Mouse (Mus musculus) MEL (cell line): ENCODE measurements around the gene Gm42791. TPM values are rescaled to one million over a fixed set of nuclear protein-coding genes. Genes with fewer than 3 reads are reported as not detected.

Experiments
- DNase-seq: peaks from one replicate; pipeline ENCODE4 v3.0.0; 2011; ENCODE audit warnings: low read depth, low spot score
- H3K27ac ChIP-seq: 2 replicates; pipeline ENCODE4 v1.5.1; 2012; ENCODE audit warnings: low read depth, mild to moderate bottlenecking, control low read depth, low read length, moderate library complexity; ENCODE audit not compliant: control insufficient read depth
- H3K27me3 ChIP-seq, 2 experiments: fragments of 150-350 bp in 1 of 2; sonication (generic) in 1 of 2; 2 replicates each; pipeline ENCODE4 v1.6.1; 2012; ENCODE audit warnings: low read length in 2 of 2, mild to moderate bottlenecking in 2 of 2, improper control_type of control experiment in 1 of 2, moderate library complexity in 1 of 2; ENCODE audit not compliant: insufficient read depth in 2 of 2, control insufficient read depth in 1 of 2
- H3K36me3 ChIP-seq, 2 experiments: 2 replicates each; pipeline ENCODE4 v1.6.1; 2012 to 2014; ENCODE audit warnings: low read length in 2 of 2, improper control_type of control experiment in 1 of 2, inconsistent platforms in 1 of 2, mild to moderate bottlenecking in 1 of 2; ENCODE audit not compliant: insufficient read depth in 2 of 2, control insufficient read depth in 1 of 2
- H3K4me1 ChIP-seq, 2 experiments: fragments of 150-350 bp in 1 of 2; sonication (generic) in 1 of 2; 2 replicates each; pipeline ENCODE4 v1.6.1; 2012; ENCODE audit warnings: low read length in 2 of 2, improper control_type of control experiment in 1 of 2, mild to moderate bottlenecking in 1 of 2; ENCODE audit not compliant: insufficient read depth in 2 of 2, control insufficient read depth in 1 of 2
- H3K4me3 ChIP-seq, 2 experiments: fragments of 150-350 bp in 1 of 2; sonication (generic) in 1 of 2; 2 replicates each; pipeline ENCODE4 v1.5.1; 2012; ENCODE audit warnings: low read depth in 2 of 2, low read length in 2 of 2, mild to moderate bottlenecking in 2 of 2, moderate library complexity in 2 of 2, control low read depth in 1 of 2, improper control_type of control experiment in 1 of 2; ENCODE audit not compliant: control insufficient read depth in 1 of 2, insufficient read depth in 1 of 2
- H3K79me2 ChIP-seq: 2 replicates; pipeline ENCODE4 v1.6.1; 2012; ENCODE audit warnings: mild to moderate bottlenecking, low read length, moderate library complexity; ENCODE audit not compliant: control insufficient read depth, poor library complexity, insufficient read depth
- H3K9ac ChIP-seq: 2 replicates; pipeline ENCODE4 v1.6.1; 2012; ENCODE audit warnings: low read depth, mild to moderate bottlenecking, control low read depth, low read length, moderate library complexity; ENCODE audit not compliant: control insufficient read depth, poor library complexity, severe bottlenecking
- H3K9me3 ChIP-seq: fragments of 150-350 bp; sonication (generic); replicated peaks from 2 replicates; pipeline ENCODE4 v1.6.1; 2012; ENCODE audit warnings: mild to moderate bottlenecking, low read length, improper control_type of control experiment, moderate library complexity; ENCODE audit not compliant: insufficient read depth
- BHLHE40 ChIP-seq: IDR thresholded peaks from 2 replicates; pipeline ENCODE4 v1.6.1; 2012; ENCODE audit warnings: low read depth, mild to moderate bottlenecking, inconsistent platforms, low read length, improper control_type of control experiment, borderline replicate concordance
- CHD1 ChIP-seq: IDR thresholded peaks from 2 replicates; pipeline ENCODE4 v1.6.1; 2012; ENCODE audit warnings: low read depth, mild to moderate bottlenecking, inconsistent platforms, low read length, improper control_type of control experiment
- CHD2 ChIP-seq: IDR thresholded peaks from 2 replicates; pipeline ENCODE4 v1.6.1; 2011; ENCODE audit warnings: low read length, improper control_type of control experiment
- E2F4 ChIP-seq: IDR thresholded peaks from 2 replicates; pipeline ENCODE4 v1.6.1; 2011; ENCODE audit warnings: low read depth, low read length, improper control_type of control experiment, borderline replicate concordance
- ETS1 ChIP-seq: IDR thresholded peaks from 2 replicates; pipeline ENCODE4 v1.6.1; 2012; ENCODE audit warnings: low read depth, mild to moderate bottlenecking, inconsistent platforms, low read length, improper control_type of control experiment, moderate library complexity
- GABPA ChIP-seq: IDR thresholded peaks from 2 replicates; pipeline ENCODE4 v1.6.1; 2012; ENCODE audit warnings: low read depth, mild to moderate bottlenecking, inconsistent platforms, low read length, improper control_type of control experiment, moderate library complexity
- GATA1 ChIP-seq: IDR thresholded peaks from 2 replicates; pipeline ENCODE4 v1.6.1; 2011; ENCODE audit warnings: low read depth, low read length, improper control_type of control experiment
- JUND ChIP-seq: IDR thresholded peaks from 2 replicates; pipeline ENCODE4 v1.6.1; 2011; ENCODE audit warnings: low read depth, mild to moderate bottlenecking, improper control_type of control experiment, low read length
- MAFK ChIP-seq: IDR thresholded peaks from 2 replicates; pipeline ENCODE4 v1.6.1; 2011; ENCODE audit warnings: low read depth, mild to moderate bottlenecking, low read length, improper control_type of control experiment, borderline replicate concordance
- MAZ ChIP-seq: IDR thresholded peaks from 2 replicates; pipeline ENCODE4 v1.6.1; 2012; ENCODE audit warnings: low read depth, mild to moderate bottlenecking, inconsistent platforms, low read length, improper control_type of control experiment
- MEF2A ChIP-seq: IDR thresholded peaks from 2 replicates; pipeline ENCODE4 v1.6.1; 2014; ENCODE audit warnings: low read depth, mild to moderate bottlenecking, inconsistent platforms, low read length, improper control_type of control experiment; ENCODE audit not compliant: poor library complexity, insufficient replicate concordance, severe bottlenecking; ENCODE audit errors: extremely low read depth
- MXI1 ChIP-seq: IDR thresholded peaks from 2 replicates; pipeline ENCODE4 v1.6.1; 2011; ENCODE audit warnings: mild to moderate bottlenecking, low read depth, low read length, improper control_type of control experiment
- MYC ChIP-seq: IDR thresholded peaks from 2 replicates; pipeline ENCODE4 v1.6.1; 2011; ENCODE audit warnings: low read depth, mild to moderate bottlenecking, low read length, improper control_type of control experiment, moderate library complexity
- NELFE ChIP-seq: IDR thresholded peaks from 2 replicates; pipeline ENCODE4 v1.6.1; 2011; ENCODE audit warnings: low read depth, low read length, improper control_type of control experiment
- NRF1 ChIP-seq: IDR thresholded peaks from 2 replicates; pipeline ENCODE4 v1.6.1; 2014; ENCODE audit warnings: low read depth, mild to moderate bottlenecking, inconsistent platforms, low read length, improper control_type of control experiment, moderate library complexity; ENCODE audit not compliant: poor library complexity, insufficient read depth, severe bottlenecking
- POLR2A ChIP-seq, 2 experiments: IDR thresholded peaks; 2 replicates each; pipeline ENCODE4 v1.6.1; 2011 to 2012; ENCODE audit warnings: low read length in 2 of 2, mild to moderate bottlenecking in 2 of 2, control low read depth in 1 of 2, improper control_type of control experiment in 1 of 2, low read depth in 1 of 2, moderate library complexity in 1 of 2; ENCODE audit not compliant: control insufficient read depth in 1 of 2, insufficient read depth in 1 of 2, poor library complexity in 1 of 2
- POLR2AphosphoS5 ChIP-seq: IDR thresholded peaks from 2 replicates; pipeline ENCODE4 v1.6.1; 2012; ENCODE audit warnings: low read depth, borderline replicate concordance, mild to moderate bottlenecking, inconsistent platforms, low read length, moderate library complexity, mixed read lengths
- RCOR1 ChIP-seq: IDR thresholded peaks from 2 replicates; pipeline ENCODE4 v1.6.1; 2012; ENCODE audit warnings: low read depth, mild to moderate bottlenecking, inconsistent platforms, low read length, improper control_type of control experiment
- SMC3 ChIP-seq: IDR thresholded peaks from 2 replicates; pipeline ENCODE4 v1.6.1; 2011; ENCODE audit warnings: low read depth, low read length, improper control_type of control experiment
- TBP ChIP-seq: IDR thresholded peaks from 2 replicates; pipeline ENCODE4 v1.8.0; 2011; ENCODE audit warnings: low read depth, low read length, improper control_type of control experiment
- TCF12 ChIP-seq: IDR thresholded peaks from 2 replicates; pipeline ENCODE4 v1.6.1; 2014; ENCODE audit warnings: low read depth, mild to moderate bottlenecking, inconsistent platforms, low read length, improper control_type of control experiment, moderate library complexity
- USF1 ChIP-seq: IDR thresholded peaks from 2 replicates; pipeline ENCODE4 v1.6.1; 2014; ENCODE audit warnings: low read depth, mild to moderate bottlenecking, inconsistent platforms, low read length, improper control_type of control experiment, moderate library complexity
- USF2 ChIP-seq, 2 experiments: IDR thresholded peaks; 2 replicates each; pipeline ENCODE4 v1.6.1; 2011 to 2012; ENCODE audit warnings: improper control_type of control experiment in 2 of 2, low read length in 2 of 2, borderline replicate concordance in 1 of 2, inconsistent platforms in 1 of 2, low read depth in 1 of 2, mild to moderate bottlenecking in 1 of 2; ENCODE audit not compliant: insufficient read depth in 1 of 2
- ZC3H11A ChIP-seq: IDR thresholded peaks from 2 replicates; pipeline ENCODE4 v1.6.1; 2012; ENCODE audit warnings: low read depth, mild to moderate bottlenecking, inconsistent platforms, low read length, improper control_type of control experiment
- polyA plus RNA-seq, 2 experiments: library from polyadenylated mRNA; stranded (reverse) in 1 of 2; unstranded in 1 of 2; fragments of >175 nt in 1 of 2; fragments of >200 nt in 1 of 2; gene quantifications; 2 replicates each; pipeline versions ENCODE4 v1.2.1 to v1.2.4; 2012; ENCODE audit warnings: low replicate concordance in 2 of 2, low read depth in 1 of 2; ENCODE audit not compliant: insufficient read length in 2 of 2, insufficient read depth in 1 of 2, missing spikeins in 1 of 2
- total RNA-seq: library from RNA; depleted of rRNA; stranded (reverse); fragments of 300-350 nt; gene quantifications from 2 replicates; pipeline ENCODE4 v1.2.3, GENCODE M21; 2012

The Gm42791 gene
- total and polyA plus RNA-seq, 3 experiments: 1.2 to 2.1 TPM; not detected in 1

DNA sequence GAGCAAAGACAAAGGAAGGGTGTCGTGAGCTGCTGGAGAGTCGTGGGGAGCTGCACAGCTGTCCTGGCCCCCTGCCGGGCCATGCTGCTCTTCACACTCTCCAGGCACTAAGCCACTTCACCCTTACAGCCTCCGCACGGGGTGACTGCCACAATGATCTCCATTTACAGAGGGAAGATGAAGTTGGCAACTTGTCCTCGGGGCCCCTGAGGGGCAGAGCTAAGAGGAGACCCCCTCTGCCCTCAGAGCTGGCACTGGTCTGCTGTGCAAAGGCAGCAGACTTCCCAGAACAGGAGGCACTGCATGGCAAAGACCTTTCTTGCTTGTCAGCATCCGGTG is 85.9 kb downstream of the Gm42791 start:
- peaks cover 2 to 31% of the 10 kb centered on the region in 2 experiments; a peak in 3 of 4 replicates for H3K36me3 ChIP-seq
- H3K9me3 ChIP-seq: no peaks in the 10 kb centered on the region
- H3K27ac ChIP-seq: no peak overlapping the region

DNA sequence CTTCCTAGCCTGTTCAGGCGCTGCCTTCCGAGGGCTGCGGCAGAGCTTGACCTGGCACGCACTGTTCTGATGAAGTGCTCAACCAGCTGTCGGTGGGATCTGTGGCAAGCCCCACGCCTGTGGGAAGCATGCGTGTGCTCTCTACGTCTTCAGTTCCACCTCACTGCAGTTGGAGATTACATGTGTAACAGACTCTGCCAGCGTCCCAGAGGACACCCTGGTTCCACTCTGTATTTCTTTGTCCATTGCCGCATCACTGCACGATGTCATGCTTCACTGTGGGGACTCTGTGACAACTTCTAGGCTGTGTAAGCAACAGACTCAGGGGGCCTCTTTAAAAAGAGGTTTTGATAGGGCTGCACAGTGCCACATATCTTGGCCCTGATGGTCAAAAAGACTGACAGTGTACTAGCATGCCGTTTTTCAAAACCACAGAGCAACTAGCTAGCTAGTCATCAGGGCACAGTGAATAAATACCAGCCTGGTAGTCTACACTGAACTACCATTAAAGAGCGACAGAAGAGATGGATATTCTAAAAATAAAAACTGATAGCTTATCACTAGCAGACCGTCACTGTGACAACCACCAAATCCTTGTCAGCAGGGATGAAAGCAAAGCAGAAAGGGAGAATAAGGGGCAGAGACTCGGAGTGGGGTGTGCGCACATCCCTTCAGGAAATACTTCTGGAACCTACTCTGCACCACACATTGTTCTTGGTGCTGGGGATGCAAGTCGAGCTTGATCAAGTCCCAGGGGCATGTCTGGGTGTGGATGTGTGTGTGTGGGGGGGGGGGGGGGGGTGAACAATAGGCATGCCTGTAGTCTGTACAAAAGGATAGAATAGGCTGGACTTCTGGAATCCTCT is 86.5 kb downstream of the Gm42791 start:
- Histone ChIP-seq H3K27me3 (no peaks in the 10 kb centered on the region), H3K27ac (no peak overlapping the region), H3K79me2 (no peaks in the 10 kb centered on the region), H3K4me1 (peaks cover 18 to 40% of the 10 kb centered on the region in 2 experiments), H3K4me3 (no peak overlapping the region), H3K9ac (no peak overlapping the region), H3K36me3 (peaks cover 2 to 37% of the 10 kb centered on the region in 2 experiments; a peak in 3 of 4 replicates), H3K9me3 (no peaks in the 10 kb centered on the region)
- no peak for DNase-seq
- TF ChIP-seq GATA1 (peak; percentile 43; the same call in 1 of the 2 replicates), NRF1 (no peak), RCOR1 (peak; percentile 43), SMC3 (no peak), JUND (no peak), CHD1 (no peak), MAFK (no peak), MXI1 (no peak), MEF2A (peak; percentile 85; the same call in 1 of the 2 replicates), E2F4 (no peak), USF2 (IDR thresholded peaks at IDR 0.05; ENCODE audit: borderline replicate concordance in 1 of 2, insufficient read depth in 1 of 2, low read depth in 1 of 2, low read length in 2 of 2) (no peak), USF1 (no peak), NELFE (no peak), POLR2A (IDR thresholded peaks at IDR 0.05; ENCODE audit: control insufficient read depth in 1 of 2, insufficient read depth in 1 of 2, low read depth in 1 of 2, low read length in 2 of 2, poor library complexity in 1 of 2) (no peak), MYC (no peak), ZC3H11A (no peak)

More for the DNA sequence above, 85.9 kb downstream of the Gm42791 start:
- peaks cover 15 to 36% of the 10 kb centered on the region in 2 experiments for H3K4me1 ChIP-seq
- H3K79me2 ChIP-seq: no peaks in the 10 kb centered on the region
- H3K9ac ChIP-seq: no peak overlapping the region
- H3K27me3 ChIP-seq: no peaks in the 10 kb centered on the region
- H3K4me3 ChIP-seq: no peak overlapping the region
- TF ChIP-seq SMC3 (no peak), USF1 (no peak), MEF2A (no peak), GABPA (no peak), CHD2 (no peak), POLR2AphosphoS5 (no peak), TBP (no peak), BHLHE40 (no peak), MAZ (no peak), TCF12 (no peak), ETS1 (no peak)
- TF ChIP-seq, all 39 proteins: peak for 0
- no peak for DNase-seq
